Mouse (Mus musculus): ENCODE measurements around the gene Apex1. TPM values are rescaled to one million over a fixed set of nuclear protein-coding genes. Genes with fewer than 3 reads are reported as not detected.
A peak's percentile ranks its signal among the peaks of the same experiment; 100 is the strongest.
"Not testable (repeated sequence)": the region's sequence is repeated elsewhere in the genome, so short reads cannot be mapped to it uniquely, and the experiment has no call there.

Apex1 gene
- 10 to 100 TPM; 42.7 to 46.1 TPM for total RNA-seq (2021)
- long read RNA-seq, experiment 1, transcript Apex1-203 (5 exons, 655 nt) = minor isoform, 5 of 62 reads
- long read RNA-seq, experiment 1, transcript Apex1-201 (5 exons, 1,239 nt) = major isoform, 49 of 62 reads
- long read RNA-seq, experiment 1, transcript Apex1-204 (4 exons, 935 nt) = minor isoform, 5 of 62 reads
- long read RNA-seq, experiment 1, partial matches to known transcripts = 3 of 62 reads
- long read RNA-seq, experiment 1, other reads (novel, unspliced or antisense) = 0 of 62 reads
- long read RNA-seq, experiment 2, transcript Apex1-204 (4 exons, 935 nt) = minor isoform, 6 of 40 reads
- long read RNA-seq, experiment 2, transcript Apex1-201 (5 exons, 1,239 nt) = major isoform, 31 of 40 reads
- long read RNA-seq, experiment 2, partial matches to known transcripts = 0 of 40 reads
- long read RNA-seq, experiment 2, other reads (novel, unspliced or antisense) = 0 of 40 reads

GRCm38 (mm10) chr14:50924281-50925064 lies at the start of gene Apex1, which contains the start of gene Osgep:
Gene Apex1, plus strand, starts transcription at chr14:50924968.
Gene Osgep, minus strand, starts transcription at chr14:50924893.
- peak; percentile 94 for DNase-seq

GRCm38 (mm10) chr14:50875175-50875574 lies 49.6 kb upstream of the Apex1 start:
- no peak for DNase-seq

GRCm38 (mm10) chr14:50875591-50876230 lies 49.1 kb upstream of the Apex1 start:
- DNase-seq = no peak

GRCm38 (mm10) chr14:50876236-50876950 lies 48.4 kb upstream of the Apex1 start:
- DNase-seq = no peak

GRCm38 (mm10) chr14:50891621-50892020 lies 33.1 kb upstream of the Apex1 start:
- no peak for DNase-seq

- no peak for DNase-seq
Measured at GRCm38 (mm10) chr14:50892091-50892490, 32.7 kb upstream of the Apex1 start.

- DNase-seq = peak; percentile 12
Measured at GRCm38 (mm10) chr14:50892541-50893459, 32.0 kb upstream of the Apex1 start.

- DNase-seq = no peak
Measured at GRCm38 (mm10) chr14:50895407-50895806, 29.4 kb upstream of the Apex1 start.

GRCm38 (mm10) chr14:50895985-50896746 lies 28.6 kb upstream of the Apex1 start:
- DNase-seq = peak; percentile 39

- DNase-seq = peak; percentile 25
Measured at GRCm38 (mm10) chr14:50896747-50897373, 27.9 kb upstream of the Apex1 start.

- DNase-seq = peak; percentile 24
Measured at GRCm38 (mm10) chr14:50897374-50897765, 27.4 kb upstream of the Apex1 start, which contains the start of gene Klhl33. Gene Klhl33, minus strand, starts transcription at chr14:50897507.

- not testable (repeated sequence) for DNase-seq
Measured at GRCm38 (mm10) chr14:50897992-50898391, 26.8 kb upstream of the Apex1 start.

GRCm38 (mm10) chr14:50903973-50904827 lies 20.6 kb upstream of the Apex1 start:
- DNase-seq = no peak

- no peak for DNase-seq
Measured at GRCm38 (mm10) chr14:50904828-50905129, 20.0 kb upstream of the Apex1 start.

GRCm38 (mm10) chr14:50905327-50905726 lies 19.4 kb upstream of the Apex1 start:
- DNase-seq = not testable (repeated sequence)

GRCm38 (mm10) chr14:50908126-50908525 lies 16.6 kb upstream of the Apex1 start:
- DNase-seq = no peak

- DNase-seq = no peak
Measured at GRCm38 (mm10) chr14:50911356-50911755, 13.4 kb upstream of the Apex1 start.

GRCm38 (mm10) chr14:50923437-50923836 lies 1.3 kb upstream of the Apex1 start:
- not testable (repeated sequence) for DNase-seq

Data from gastrocnemius, postnatal 10 days (tissue).